Mouse (Mus musculus): Measurements from ENCODE around the gene Pdgfra.
A peak's percentile ranks its signal among the peaks of the same experiment; 100 is the strongest.

The Pdgfra gene

GRCm38 (mm10) chr5:75214520-75214919, 62.4 kb downstream of the Pdgfra start:
- peak; percentile 18 for DNase-seq

GRCm38 (mm10) chr5:75214929-75215328, 62.8 kb downstream of the Pdgfra start:
- DNase-seq, result no peak

GRCm38 (mm10) chr5:75215678-75216256, 63.7 kb downstream of the Pdgfra start:
- DNase-seq, result no peak

- no peak for DNase-seq
Observed at GRCm38 (mm10) chr5:75221610-75222009, 69.5 kb downstream of the Pdgfra start.

- DNase-seq, result no peak
Observed at GRCm38 (mm10) chr5:75222491-75223265, 70.6 kb downstream of the Pdgfra start.

- DNase-seq, result peak; percentile 54
Observed at GRCm38 (mm10) chr5:75238363-75238762, 86.3 kb downstream of the Pdgfra start.

- no peak for DNase-seq
Observed at GRCm38 (mm10) chr5:75238928-75239777, 87.1 kb downstream of the Pdgfra start.

- DNase-seq, result no peak
Observed at GRCm38 (mm10) chr5:75247070-75247740, 95.1 kb downstream of the Pdgfra start.

All from lung, postnatal 14 days (tissue).